Mouse (Mus musculus): ENCODE data around the gene Pnrc2.

Pnrc2 gene

DNA sequence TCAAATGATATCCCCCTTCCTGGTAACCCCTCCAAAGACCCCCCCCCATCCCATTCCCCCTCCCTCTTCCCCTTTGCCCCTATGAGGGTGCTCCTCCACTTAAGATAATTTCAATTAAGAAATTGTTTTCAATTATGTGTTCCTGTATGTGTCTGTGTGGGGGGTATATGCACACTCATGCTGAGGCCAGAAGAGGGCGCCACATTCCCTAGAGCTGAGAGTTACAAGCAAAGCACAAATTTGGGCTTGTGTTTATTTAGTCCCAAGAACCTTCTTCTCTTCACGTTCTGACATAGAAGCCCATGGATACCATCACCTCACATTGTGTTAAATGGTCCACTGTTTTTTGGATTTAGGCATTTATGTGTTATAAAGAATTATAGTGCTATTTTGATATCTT lies 50.4 kb downstream of the Pnrc2 start:
- DNase-seq (ENCODE audit: low spot score in 2 of 2), result peak in 1 of 2 experiments; percentile 38

DNA sequence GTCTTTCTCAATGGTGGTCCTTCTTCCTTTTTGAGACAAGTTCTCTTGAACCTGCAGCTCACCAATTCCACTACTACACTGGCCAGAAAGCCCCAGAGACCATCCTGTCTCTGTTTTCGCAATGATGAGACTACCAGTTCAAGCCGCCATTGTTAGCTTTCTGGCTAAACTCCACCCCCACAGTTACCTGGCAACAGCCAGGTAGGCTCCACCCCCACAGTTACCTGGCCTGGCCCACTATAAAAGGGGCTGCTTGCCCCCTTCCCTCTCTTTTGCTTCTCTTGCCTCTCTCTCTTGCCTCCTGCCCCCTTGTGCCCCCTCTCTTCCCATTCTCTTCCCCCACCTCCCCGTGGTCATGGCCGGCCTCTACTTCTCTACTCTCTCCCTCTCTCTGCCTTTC lies 51.9 kb downstream of the Pnrc2 start:
- no peak for DNase-seq (ENCODE audit: low spot score in 2 of 2)

All from right cerebral cortex, postnatal 10 days (tissue).